Mouse (Mus musculus): ENCODE results near the gene Gm20388. TPM values are rescaled to one million over a fixed set of nuclear protein-coding genes. Genes with fewer than 3 reads are reported as not detected.

Gm20388 gene
- total and polyA plus RNA-seq, 2 experiments from 2014 or later, result 17.3 TPM; not detected in 1

- TF ChIP-seq CTCF (IDR thresholded peaks at IDR 0.05; ENCODE audit: low read depth) (no peak), EP300 (IDR thresholded peaks at IDR 0.05; ENCODE audit: low read depth) (no peak)
- 84% methylated on average over 3 of the region's 3 CpGs for WGBS
Measured at GRCm38 (mm10) chr8:123292281-123292680, 3381.6 kb downstream of the Gm20388 start.

GRCm38 (mm10) chr8:123292785-123293184 is 3382.1 kb downstream of the Gm20388 start:
- WGBS, result 86% methylated on average over 2 of the region's 2 CpGs
- no peak for DNase-seq (ENCODE audit: low spot score)
- Histone ChIP-seq H3K4me2 (ENCODE audit: low read depth, low read length) (no peak overlapping the region), H3K4me1 (ENCODE audit: control insufficient read depth, insufficient read depth) (no peaks in the 10 kb centered on the region), H3K36me3 (replicated peaks; ENCODE audit: control insufficient read depth, insufficient read depth, low read length) (0 out of 2 replicates have a peak, but pooled peaks cover 5% of the 10 kb centered on the region), H3K4me3 (ENCODE audit: low read depth, low read length) (no peak overlapping the region), H3K9ac (replicated peaks; ENCODE audit: low read depth, low read length) (no peak overlapping the region), H3K27ac (ENCODE audit: low read depth) (no peak overlapping the region), H3K27me3 (ENCODE audit: control insufficient read depth, insufficient read depth, low read length) (no peaks in the 10 kb centered on the region), H3K9me3 (replicated peaks; ENCODE audit: control insufficient read depth, low read length) (no peaks in the 10 kb centered on the region)
- ATAC-seq (ENCODE audit: insufficient read depth, low read depth), result no peak
- TF ChIP-seq CTCF (IDR thresholded peaks at IDR 0.05; ENCODE audit: low read depth) (no peak), EP300 (IDR thresholded peaks at IDR 0.05; ENCODE audit: low read depth) (no peak)

More at GRCm38 (mm10) chr8:123292281-123292680, 3381.6 kb downstream of the Gm20388 start:
- Histone ChIP-seq H3K36me3 (replicated peaks; ENCODE audit: control insufficient read depth, insufficient read depth, low read length) (0 out of 2 replicates have a peak, but pooled peaks cover 5% of the 10 kb centered on the region), H3K9ac (replicated peaks; ENCODE audit: low read depth, low read length) (no peak overlapping the region), H3K27ac (ENCODE audit: low read depth) (no peak overlapping the region), H3K27me3 (ENCODE audit: control insufficient read depth, insufficient read depth, low read length) (no peaks in the 10 kb centered on the region), H3K4me2 (ENCODE audit: low read depth, low read length) (no peak overlapping the region), H3K4me3 (ENCODE audit: low read depth, low read length) (no peak overlapping the region), H3K9me3 (replicated peaks; ENCODE audit: control insufficient read depth, low read length) (no peaks in the 10 kb centered on the region), H3K4me1 (ENCODE audit: control insufficient read depth, insufficient read depth) (no peaks in the 10 kb centered on the region)
- ATAC-seq (ENCODE audit: insufficient read depth, low read depth) (no peak), DNase-seq (ENCODE audit: low spot score) (no peak)

- no peak for TF ChIP-seq CTCF (IDR thresholded peaks at IDR 0.05; ENCODE audit: low read depth)
- no peak overlapping the region for H3K9ac ChIP-seq (replicated peaks; ENCODE audit: low read depth, low read length)
- H3K36me3 ChIP-seq (replicated peaks; ENCODE audit: control insufficient read depth, insufficient read depth, low read length), result peaks cover 15% of the 10 kb centered on the region; the same call in 1 of the 2 replicates
- H3K4me3 ChIP-seq (ENCODE audit: low read depth, low read length), result no peak overlapping the region
- ATAC-seq (ENCODE audit: insufficient read depth, low read depth) (no peak), DNase-seq (ENCODE audit: low spot score) (no peak)
- no peaks in the 10 kb centered on the region for H3K9me3 ChIP-seq (replicated peaks; ENCODE audit: control insufficient read depth, low read length)
- no peak overlapping the region for H3K27ac ChIP-seq (ENCODE audit: low read depth)
- WGBS, result 89% methylated on average over 11 of the region's 11 CpGs
- H3K4me2 ChIP-seq (ENCODE audit: low read depth, low read length), result no peak overlapping the region
- H3K4me1 ChIP-seq (ENCODE audit: control insufficient read depth, insufficient read depth), result no peaks in the 10 kb centered on the region
- no peaks in the 10 kb centered on the region for H3K27me3 ChIP-seq (ENCODE audit: control insufficient read depth, insufficient read depth, low read length)
Measured at GRCm38 (mm10) chr8:123298301-123298700, 3387.7 kb downstream of the Gm20388 start.

- H3K4me3 ChIP-seq (ENCODE audit: low read depth, low read length), result no peak overlapping the region
- ATAC-seq (ENCODE audit: insufficient read depth, low read depth) (no peak), DNase-seq (ENCODE audit: low spot score) (no peak)
- H3K9ac ChIP-seq (replicated peaks; ENCODE audit: low read depth, low read length), result no peak overlapping the region
- H3K4me1 ChIP-seq (ENCODE audit: control insufficient read depth, insufficient read depth), result no peaks in the 10 kb centered on the region
- 0 out of 2 replicates have a peak, but pooled peaks cover 20% of the 10 kb centered on the region for H3K36me3 ChIP-seq (replicated peaks; ENCODE audit: control insufficient read depth, insufficient read depth, low read length)
- no peaks in the 10 kb centered on the region for H3K9me3 ChIP-seq (replicated peaks; ENCODE audit: control insufficient read depth, low read length)
- TF ChIP-seq CTCF (IDR thresholded peaks at IDR 0.05; ENCODE audit: low read depth), result no peak
- TF ChIP-seq EP300 (IDR thresholded peaks at IDR 0.05; ENCODE audit: low read depth), result no peak
- no peak overlapping the region for H3K4me2 ChIP-seq (ENCODE audit: low read depth, low read length)
- no peaks in the 10 kb centered on the region for H3K27me3 ChIP-seq (ENCODE audit: control insufficient read depth, insufficient read depth, low read length)
- 69% methylated on average over 4 of the region's 4 CpGs for WGBS
- no peak overlapping the region for H3K27ac ChIP-seq (ENCODE audit: low read depth)
Measured at GRCm38 (mm10) chr8:123308738-123309137, 3398.1 kb downstream of the Gm20388 start.

GRCm38 (mm10) chr8:123317781-123318466 is 3407.3 kb downstream of the Gm20388 start:
- no peaks in the 10 kb centered on the region for H3K27me3 ChIP-seq (ENCODE audit: control insufficient read depth, insufficient read depth, low read length)

More at GRCm38 (mm10) chr8:123317781-123318466, 3407.3 kb downstream of the Gm20388 start:
- 5% methylated on average over 21 of the region's 21 CpGs for WGBS
- Histone ChIP-seq H3K9ac (replicated peaks; ENCODE audit: low read depth, low read length) (peak overlapping the region; percentile 40), H3K36me3 (replicated peaks; ENCODE audit: control insufficient read depth, insufficient read depth, low read length) (no peaks in the 10 kb centered on the region), H3K4me3 (ENCODE audit: low read depth, low read length) (peak overlapping the region; percentile 56), H3K27ac (ENCODE audit: low read depth) (no peak overlapping the region), H3K4me1 (ENCODE audit: control insufficient read depth, insufficient read depth) (peaks cover 6% of the 10 kb centered on the region; the same call in 1 of the 2 replicates), H3K9me3 (replicated peaks; ENCODE audit: control insufficient read depth, low read length) (no peaks in the 10 kb centered on the region), H3K4me2 (ENCODE audit: low read depth, low read length) (peak overlapping the region; percentile 72)
- ATAC-seq (ENCODE audit: insufficient read depth, low read depth), result peak; percentile 71
- no peak for DNase-seq (ENCODE audit: low spot score)
- TF ChIP-seq CTCF (IDR thresholded peaks at IDR 0.05; ENCODE audit: low read depth), result no peak
